Mouse (Mus musculus) adrenal gland (tissue): ENCODE measurements around the gene Xylt1.

Source experiments
- intact Hi-C: fragments of 180-260 bp; cut with DNase I; formaldehyde crosslinking; loops from one replicate; pipeline ENCODE4 v1.15.1; 2025

Xylt1 gene

DNA sequence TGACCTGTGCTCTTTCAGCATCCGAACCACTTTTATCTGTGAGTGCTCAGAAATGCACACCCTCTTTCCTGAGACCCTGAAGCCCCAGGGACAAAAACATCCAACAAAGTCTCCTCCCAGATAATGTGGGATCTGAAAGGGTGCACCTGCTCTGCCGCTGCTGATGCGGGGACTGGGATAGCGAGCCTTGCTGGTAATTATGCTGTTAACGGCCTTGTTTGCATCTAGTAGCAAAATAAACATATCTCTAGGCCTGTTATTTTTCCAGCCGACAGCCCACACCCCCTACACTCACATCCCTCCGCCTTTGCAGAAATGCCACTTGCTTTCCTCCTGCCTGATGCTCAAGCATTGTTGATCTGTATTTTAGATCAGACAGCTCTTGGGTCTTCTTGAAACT, 219.7 kb downstream of the Xylt1 start:
- intact Hi-C loops, result no loop called here

DNA sequence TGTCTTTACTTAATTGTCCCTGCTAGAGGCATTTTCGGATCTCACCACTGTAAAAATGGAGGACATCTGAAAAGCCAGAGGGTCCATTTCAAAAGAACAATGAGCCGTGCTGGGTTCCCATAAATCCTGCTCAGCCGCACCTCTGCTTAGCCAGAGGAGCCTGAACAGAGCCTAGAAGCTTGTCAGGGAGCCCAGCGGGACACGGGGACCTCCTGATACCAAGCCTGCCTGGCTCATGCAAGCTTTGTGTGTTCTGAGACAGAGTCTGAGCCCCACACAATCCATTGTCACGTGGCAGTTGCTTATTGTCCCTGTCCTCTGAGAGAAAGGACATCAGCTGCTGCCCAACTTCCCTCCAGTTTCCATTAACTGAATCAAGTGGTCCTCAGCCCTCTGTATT, 229.7 kb downstream of the Xylt1 start:
- intact Hi-C loops, result no loop called here

- intact Hi-C loops, result no loop called here
Measured at GRCm38 (mm10) chr7:117612788-117613473, 232.2 kb downstream of the Xylt1 start.

- intact Hi-C loops, result no loop called here
Measured at GRCm38 (mm10) chr7:117613796-117614195, 233.0 kb downstream of the Xylt1 start.

- intact Hi-C loops, result no loop called here
Measured at GRCm38 (mm10) chr7:117614346-117614745, 233.6 kb downstream of the Xylt1 start.

DNA sequence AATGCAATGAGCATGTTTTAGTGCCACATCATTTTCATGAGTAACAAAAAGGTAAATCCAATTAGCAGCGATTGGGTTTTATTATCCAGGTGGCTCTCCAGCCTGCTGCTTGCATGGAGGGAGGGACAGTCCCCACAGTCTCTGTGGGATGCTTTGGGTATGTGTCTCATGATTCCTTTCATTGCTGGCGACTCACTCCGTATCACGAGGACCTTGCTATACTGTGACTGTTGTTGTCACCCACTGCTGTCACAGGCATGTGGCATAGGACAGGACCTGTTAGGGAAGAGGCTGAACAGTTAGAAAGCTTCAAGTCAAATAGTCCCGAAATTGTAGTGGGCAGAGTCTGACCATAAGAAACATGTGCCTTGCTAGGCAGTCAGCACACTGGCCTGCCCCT, 234.1 kb downstream of the Xylt1 start:
- intact Hi-C loops, result no loop called here

- intact Hi-C loops, result no loop called here
Measured at GRCm38 (mm10) chr7:117616277-117616676, 235.5 kb downstream of the Xylt1 start.

- intact Hi-C loops, result no loop called here
Measured at GRCm38 (mm10) chr7:117618715-117619150, 238.0 kb downstream of the Xylt1 start.

DNA sequence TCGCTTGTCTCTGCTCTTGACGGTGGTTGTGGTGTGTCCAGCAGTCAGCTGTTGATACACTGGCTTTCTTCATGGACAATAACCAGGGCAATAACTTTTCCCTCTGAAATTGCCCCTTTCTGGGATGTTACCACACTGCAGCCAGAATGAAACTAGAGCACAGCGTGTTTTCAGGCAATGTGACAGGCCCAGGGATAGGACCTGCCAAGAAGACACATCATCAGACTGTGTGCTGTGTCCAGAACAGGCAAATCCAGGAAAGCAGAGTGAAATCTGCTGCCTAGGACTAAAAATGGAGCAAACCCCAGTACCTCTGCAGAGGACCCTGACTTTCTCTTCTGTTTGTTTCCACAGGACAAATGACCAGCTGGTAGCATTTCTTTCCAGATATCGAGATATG, 240.8 kb downstream of the Xylt1 start:
- intact Hi-C loops, result loop anchor here (5.0 to 10.0 kb wide), 2 partner anchors 239 to 263 kb away; partner anchors contain the start of gene Xylt1

DNA sequence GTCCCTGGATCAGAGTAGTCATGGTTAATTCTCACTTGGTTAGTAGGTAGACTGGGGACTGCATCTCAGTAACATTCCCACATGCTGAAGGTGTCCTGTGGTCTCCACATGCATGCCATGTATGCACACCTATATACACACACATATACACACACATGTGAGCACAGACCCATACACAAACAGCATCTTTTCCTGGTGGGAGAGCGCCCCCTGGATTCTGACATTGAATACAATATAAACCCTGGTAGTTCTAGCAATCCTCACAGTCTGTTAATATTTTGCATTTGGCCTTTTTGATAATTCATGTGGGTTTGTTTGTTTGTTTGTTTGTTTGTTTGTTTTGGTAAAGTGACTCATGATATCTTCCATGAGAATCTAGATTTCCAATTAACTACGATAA, 242.0 kb downstream of the Xylt1 start:
- intact Hi-C loops, result loop anchor here (5.0 to 10.0 kb wide), 2 partner anchors 240 to 262 kb away; partner anchors contain the start of gene Xylt1

DNA sequence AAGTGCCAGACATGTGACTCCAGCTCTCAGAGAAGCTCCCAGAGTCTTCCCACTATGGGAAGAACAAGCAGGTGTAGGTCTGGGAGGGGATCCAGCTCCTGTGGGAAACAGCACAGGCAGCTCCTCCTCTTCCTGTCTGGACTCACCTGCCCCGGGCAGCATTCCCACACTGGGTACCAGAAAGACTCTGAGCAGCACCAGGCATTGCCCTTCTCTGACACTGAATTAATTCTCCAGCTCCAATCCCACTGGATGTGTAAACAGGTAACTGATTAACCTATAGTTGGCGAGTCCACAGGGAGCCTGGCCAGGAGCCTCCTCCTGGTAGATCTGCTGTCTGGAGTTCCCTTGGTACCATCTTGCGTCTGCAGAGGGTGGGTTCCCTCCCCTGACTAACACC, 248.0 kb downstream of the Xylt1 start:
- intact Hi-C loops, result loop anchor here (10.0 kb wide), 1 partner anchor 256 kb away; no protein-coding TSS in a partner anchor

DNA sequence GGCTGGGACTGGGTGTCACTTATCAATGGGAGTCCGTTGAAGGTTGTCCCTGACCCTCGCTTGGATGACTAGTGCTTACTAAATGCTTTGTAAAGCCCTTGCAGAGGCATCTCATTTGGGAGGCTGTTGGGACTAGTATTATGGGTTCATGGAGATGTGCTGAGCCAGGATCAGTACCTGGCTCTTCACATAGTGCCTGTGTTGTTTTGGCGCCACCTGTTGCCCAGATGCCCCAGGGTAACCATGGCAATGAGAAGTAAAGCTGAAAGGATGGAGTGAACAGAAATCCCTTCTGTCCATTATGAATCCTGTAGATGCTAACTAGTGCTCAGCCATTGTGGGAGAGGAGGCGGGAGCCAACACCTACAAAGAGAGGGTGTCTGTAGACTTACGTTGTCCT, 249.9 kb downstream of the Xylt1 start:
- intact Hi-C loops, result no loop called here

GRCm38 (mm10) chr7:117635584-117635983, 254.8 kb downstream of the Xylt1 start:
- intact Hi-C loops, result no loop called here

GRCm38 (mm10) chr7:117636713-117637112, 255.9 kb downstream of the Xylt1 start:
- intact Hi-C loops, result no loop called here

DNA sequence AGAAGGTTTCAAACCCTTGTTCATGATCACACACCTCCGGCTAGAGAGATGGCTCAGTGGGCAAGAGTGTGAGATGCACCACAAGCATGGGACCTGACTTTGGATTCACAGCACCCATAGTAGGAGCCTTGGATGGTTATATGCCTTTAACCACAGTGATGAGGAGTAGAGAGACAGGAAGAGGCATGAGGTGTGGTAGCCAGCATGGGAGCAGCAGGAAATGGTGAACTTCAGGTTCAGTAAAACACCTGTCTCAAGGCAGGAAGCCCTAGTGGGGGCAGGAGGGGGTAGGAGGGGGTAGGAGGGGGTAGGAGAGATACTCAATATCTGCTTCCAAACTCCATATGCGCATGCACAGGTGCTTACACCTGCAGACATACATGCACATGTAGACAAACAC, 257.2 kb downstream of the Xylt1 start:
- intact Hi-C loops, result no loop called here

GRCm38 (mm10) chr7:117652637-117653036, 271.9 kb downstream of the Xylt1 start:
- intact Hi-C loops, result no loop called here

GRCm38 (mm10) chr7:117655732-117656131, 275.0 kb downstream of the Xylt1 start:
- intact Hi-C loops, result no loop called here

DNA sequence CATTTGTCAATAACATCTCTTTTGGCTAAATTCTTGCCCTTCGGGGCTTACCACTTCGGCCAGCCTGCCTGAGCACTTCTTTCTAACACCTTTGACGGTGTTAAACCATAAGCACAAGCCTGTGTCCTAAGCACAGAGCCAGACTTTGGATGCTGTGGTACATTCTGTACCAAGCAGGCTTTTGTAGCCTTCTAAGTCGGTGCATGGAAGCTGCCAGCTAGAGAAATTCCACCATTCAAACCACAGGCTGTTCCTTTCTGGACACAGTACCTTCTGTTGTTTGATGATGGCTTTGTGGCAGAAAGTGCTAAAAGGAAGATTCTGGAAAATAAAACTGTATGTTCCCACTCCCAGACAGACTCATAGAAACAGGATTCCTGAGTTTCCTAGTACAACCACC, 277.4 kb downstream of the Xylt1 start:
- intact Hi-C loops, result no loop called here

GRCm38 (mm10) chr7:117658739-117659138, 278.0 kb downstream of the Xylt1 start:
- intact Hi-C loops, result no loop called here

- intact Hi-C loops, result no loop called here
Measured at GRCm38 (mm10) chr7:117667286-117667685, 286.5 kb downstream of the Xylt1 start.

DNA sequence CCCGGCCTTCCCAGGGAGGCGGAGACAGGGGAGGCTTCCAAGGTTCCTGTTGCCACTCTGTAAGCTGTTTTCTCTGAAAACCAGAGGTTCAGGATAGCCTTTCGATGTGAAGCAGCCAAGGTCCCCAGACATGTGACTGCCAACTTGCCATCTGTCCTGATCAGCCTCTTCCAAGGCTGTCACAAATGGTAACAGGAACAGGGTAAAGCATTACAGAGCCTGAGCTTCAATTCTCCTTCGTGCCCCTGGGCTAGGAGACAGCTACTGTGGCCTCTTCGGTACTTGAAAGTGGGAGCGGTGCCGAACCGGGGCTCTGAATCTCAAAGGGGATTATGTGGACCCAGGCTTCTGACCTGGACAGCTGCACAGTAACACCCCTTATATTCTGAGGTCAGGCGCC, 287.4 kb downstream of the Xylt1 start:
- intact Hi-C loops, result no loop called here

- intact Hi-C loops, result no loop called here
Measured at GRCm38 (mm10) chr7:117672121-117672591, 291.4 kb downstream of the Xylt1 start.
